Mouse (Mus musculus) right cerebral cortex, postnatal 14 days (tissue): ENCODE measurements around the gene Ncor2.

Experiments
- DNase-seq: peaks from one replicate; pipeline ENCODE4 v3.0.0; 2022

Ncor2 gene

DNA sequence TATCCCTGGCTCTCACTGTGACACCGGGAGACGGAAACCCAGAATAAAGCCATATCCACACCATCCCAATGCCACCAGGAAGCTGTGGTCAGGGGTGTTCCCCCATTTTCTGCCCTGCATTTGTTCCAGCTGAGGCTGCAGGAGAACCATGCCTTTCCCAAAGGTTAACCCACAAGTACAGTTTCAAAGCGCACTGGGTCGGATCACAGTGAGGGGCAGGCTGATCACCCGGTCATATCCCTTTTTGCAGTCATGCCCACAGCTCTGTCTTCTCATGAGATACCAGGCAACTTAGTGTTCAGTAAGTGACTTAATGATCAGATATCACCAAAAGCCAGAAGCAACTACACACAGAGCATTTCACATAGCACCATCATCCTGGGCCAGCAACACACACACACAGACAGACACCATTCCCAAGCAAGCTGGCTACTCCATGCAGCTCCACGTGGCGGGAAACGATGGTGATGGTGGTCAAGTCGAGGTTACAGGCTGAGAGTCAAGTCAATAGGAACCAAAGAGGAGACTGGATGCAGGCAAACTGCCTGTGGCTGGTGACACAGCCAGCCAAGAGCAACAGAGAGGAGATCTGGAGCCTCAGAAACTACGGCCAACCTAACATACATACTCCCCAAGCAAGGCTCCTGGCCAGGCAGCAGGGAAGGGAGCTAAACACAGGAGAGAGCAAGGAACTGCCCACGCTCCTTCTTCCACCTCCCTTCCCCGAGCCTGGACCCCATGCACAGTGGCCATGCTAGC is 35.7 kb downstream of the Ncor2 start:
- DNase-seq = no peak

DNA sequence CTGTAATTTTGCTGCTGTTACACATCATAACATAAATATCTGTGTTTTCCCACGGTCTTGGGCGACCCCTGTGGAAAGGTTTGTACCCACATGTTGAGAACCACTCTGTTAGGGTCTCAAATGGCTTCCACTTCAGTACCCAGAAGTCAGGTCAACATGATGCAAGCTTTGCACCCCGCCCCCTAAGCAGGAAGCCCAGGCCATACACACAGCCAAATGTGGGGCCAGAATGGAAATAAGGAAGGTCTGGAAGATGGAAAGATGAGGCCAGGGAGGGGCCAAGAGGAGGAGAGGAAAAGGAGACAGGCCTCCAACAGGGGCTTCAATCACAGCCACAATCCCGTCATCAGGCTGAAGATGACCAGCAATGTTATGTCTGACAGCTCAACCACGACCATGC is 37.1 kb downstream of the Ncor2 start:
- DNase-seq = no peak

DNA sequence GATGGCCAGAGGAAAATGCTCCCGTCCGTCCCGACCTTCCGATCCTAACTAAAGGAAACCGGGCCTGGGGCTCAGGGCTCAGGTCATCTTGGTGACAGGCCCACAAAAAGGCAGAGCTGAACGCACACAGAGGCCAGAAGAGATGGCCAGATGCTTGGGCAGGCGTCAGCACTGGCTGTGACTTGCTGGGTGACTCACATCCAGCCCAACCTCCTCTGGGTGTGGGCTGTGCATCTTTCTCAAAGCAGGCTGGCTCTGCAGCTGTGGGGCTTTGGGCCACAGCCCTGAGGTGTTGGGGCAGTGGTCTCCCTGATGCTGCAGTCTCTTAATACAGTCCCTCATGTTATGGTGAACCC is 37.5 kb downstream of the Ncor2 start:
- DNase-seq = no peak

DNA sequence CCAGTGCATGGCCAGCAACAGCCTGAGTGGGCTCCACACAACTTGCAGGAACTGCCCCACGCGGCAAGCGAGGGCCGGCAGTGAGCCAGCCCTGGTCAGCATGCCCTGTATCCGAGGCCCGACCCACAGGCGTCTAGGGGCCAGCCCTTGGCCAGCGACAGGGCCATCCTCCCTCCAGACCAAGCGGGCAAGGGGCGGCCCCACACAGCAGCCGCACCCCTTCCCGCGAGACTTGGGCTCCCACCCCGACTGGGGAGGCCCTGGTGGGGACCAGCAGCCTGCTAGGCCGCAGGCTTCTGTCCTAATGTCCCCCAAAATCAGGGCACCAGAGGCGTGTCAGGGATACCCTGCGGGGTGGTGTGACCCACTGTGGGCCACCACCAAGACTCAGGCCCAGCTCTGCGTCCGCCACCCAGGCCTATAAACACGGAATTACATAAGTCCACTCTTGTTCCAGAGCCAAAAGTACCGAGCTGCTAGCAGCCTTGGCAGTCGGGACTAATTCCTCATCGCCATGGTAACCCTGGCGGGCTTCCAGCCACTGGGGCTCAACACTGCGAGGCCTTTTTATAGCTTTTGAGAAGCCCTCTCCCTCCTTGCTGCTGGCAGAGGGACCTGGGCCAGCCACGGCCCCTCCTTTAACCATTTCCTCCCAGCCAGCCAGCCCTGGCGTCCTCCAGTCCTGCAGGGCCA is 38.0 kb downstream of the Ncor2 start:
- peak; percentile 100 for DNase-seq

DNA sequence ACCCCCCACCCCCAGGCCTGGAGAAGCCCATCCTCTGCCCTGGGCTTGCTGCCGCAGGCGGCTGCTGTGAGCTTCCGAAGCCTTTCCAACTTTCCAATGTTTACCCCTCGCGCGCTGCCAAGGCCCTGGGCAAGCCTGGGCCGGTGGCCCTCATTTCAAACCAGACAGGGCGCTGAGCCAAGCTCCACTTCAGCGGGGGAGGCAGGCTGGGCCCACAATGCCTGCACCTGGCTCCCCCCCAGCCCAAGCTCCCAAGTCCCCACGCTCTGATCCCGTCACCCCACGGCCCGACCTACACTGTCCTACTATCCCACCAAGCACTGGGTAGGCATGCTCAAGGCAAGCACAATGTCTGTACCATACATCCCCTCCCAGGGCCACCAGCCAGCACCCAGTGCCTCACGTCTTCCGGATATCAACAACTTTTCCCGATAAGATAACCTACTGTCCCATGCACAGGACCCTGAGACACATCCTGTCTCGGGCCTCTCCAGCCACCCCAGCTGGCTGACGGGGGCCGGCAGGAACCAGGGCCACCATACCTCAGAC is 38.8 kb downstream of the Ncor2 start:
- peak; percentile 75 for DNase-seq

DNA sequence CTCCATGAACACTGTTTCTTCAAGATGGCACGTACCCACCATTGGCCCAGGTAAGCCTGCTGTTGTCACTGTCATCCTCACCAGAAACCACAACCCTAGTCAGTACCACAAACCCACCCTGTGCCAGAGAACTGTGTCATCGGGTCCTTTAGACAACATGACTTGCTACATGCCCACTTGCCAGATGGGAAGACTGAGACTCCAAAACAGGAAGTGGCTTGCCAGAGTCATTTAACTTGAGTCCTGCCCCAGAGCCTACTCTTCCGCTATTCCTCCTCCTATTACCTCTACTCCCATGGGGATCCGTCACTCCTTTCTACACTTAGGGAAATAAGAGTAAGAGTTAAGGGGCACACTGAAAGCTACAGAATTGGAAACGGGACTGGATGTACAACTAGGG is 39.4 kb downstream of the Ncor2 start:
- no peak for DNase-seq

DNA sequence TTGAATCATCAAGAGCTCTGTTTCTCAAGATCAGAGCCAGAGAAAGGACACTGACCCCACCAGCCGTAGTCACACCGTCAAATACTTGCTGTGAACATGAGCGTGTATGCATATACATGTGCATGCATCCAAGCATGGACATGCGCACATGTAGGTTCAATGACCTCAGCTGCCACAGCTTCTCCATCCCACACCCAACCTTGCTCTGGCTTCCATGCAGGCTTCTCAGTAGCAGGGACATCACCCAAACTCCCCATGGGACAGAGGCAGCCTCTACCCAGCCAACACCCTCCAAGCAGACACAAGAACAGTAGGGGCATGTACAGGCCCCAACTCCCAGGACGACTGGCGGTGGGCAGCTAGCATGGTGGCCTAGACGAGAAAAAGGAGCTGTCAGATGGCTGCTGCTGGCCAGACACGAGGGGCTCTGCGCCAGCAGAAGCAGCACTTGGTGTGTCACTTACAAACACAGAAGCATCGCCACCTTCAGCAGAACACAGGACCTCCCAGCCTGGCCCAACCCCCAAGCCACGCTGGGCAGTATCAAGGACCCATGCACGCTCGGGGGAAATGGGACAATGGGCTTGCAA is 40.1 kb downstream of the Ncor2 start:
- DNase-seq = no peak

DNA sequence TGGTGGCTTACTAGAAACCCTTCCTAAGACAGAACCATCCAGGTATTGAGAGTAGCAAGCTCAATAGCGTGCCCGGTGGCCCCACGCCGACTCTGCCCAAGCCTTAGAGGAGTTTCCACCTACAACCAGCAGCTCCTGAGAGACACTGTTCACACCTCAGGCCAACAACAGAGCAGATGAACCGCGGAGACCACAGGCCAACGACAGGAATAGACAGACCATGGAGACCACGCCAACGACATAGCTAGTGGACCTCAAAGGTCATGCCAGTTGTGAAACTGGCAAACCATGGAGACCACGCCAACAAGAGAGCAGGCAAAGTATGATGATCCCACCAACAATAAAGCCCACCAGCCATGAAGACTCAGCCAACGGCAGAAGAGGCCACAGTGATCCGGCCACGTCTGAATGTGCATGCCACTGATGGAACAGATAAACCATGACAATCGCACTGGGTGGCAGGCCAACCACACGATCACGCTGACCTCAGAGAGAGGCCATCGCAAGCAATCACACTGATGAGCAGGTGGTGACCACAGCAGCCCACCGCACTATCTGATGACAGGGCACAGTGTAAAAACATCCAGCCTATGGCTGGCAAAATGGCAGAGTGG is 41.2 kb downstream of the Ncor2 start:
- no peak for DNase-seq

DNA sequence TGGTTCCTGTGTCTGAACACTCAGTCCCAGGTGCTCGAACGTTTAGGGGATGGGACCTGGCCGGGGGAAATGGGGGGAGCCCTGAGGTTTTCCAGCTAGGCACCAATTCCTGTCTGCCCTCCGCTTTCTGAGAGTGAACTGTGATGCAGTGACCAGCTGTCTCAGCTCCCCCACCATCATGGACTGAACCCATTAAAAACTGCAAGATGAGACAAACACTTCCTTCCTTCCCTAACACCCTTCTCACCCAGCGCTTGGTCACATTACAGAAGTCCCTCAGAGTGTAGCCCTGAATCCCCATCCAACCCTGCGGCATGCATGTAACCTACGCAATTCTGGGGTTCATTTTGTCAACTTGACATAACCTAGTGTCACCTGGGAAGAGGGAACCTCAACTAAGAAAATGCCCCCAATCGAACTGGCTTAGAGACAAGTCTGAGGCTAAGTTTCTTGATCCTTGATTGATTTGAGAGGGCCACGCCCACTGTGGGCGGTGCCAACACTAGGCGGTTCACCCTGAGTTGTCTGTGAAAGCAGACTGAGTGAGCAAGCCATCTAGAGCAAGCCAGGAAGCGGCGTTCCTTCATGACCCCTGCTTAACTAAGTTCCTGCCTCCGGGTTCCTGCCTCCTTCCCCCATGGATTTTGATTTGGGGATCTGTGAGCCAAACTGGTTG is 41.9 kb downstream of the Ncor2 start:
- no peak for DNase-seq

DNA sequence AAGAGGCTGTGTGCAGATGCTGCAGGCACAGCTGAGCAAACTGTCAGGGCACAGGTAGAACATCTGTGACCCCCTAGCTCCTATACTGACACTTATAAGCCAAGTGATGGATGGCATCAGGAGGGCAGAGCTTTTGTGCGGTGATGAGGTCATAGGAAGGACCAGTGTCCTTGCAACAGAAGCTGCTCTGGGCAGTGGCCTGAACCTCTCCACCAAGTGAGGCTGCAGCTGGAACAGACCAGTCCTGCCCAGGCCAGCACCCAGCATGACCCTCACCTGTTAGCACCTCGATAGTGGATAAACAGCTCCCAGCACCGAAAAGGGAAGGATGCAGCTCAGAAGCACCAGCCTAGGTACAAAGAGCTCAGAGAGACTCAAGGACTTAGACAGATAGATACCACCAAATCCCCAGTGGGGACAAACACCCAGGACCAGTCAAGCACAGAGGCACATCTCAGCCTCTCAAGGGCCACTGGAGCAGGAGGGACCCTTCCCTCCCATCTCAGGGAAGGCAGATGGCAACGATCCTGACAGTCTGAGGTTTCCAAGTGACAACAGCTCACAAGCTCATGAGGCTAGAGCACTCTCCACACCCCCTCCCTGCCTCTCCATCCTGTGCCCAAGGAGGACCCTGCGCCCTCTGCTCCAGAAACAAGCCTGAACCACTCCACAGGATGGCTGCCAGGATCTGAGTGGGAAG is 42.6 kb downstream of the Ncor2 start:
- no peak for DNase-seq

DNA sequence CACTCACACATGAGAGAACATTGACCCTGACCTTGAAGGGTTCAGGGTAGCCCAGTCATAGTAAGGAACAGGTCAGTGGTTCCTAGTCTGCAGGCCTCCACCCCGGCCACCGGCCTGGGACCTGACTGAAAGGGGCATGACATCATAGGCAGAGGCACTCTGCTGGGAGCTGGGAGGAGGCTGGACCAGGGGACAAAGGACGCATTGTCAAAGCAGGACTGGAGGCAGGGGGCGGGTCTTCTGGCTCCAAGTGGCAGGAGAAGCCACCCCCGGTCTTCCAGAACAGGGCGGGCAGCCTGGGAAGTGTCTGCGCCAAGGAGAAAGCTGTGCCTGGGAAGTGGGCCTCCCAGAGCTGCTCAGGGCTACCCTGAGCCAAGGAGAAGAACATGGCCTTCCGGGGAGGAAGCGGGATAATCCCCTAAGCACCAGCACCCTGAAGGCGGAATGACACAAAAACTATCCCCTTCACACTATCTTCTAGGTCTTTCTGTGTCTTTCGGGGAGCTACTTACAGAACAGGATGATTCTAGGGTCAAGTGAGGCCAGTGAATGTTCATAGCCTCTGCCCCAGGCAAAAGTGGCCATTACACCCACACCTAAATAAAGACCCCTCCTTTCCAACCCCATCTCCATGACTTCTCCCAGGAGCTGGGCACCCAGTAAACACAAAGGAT is 44.1 kb downstream of the Ncor2 start:
- DNase-seq = peak; percentile 63

DNA sequence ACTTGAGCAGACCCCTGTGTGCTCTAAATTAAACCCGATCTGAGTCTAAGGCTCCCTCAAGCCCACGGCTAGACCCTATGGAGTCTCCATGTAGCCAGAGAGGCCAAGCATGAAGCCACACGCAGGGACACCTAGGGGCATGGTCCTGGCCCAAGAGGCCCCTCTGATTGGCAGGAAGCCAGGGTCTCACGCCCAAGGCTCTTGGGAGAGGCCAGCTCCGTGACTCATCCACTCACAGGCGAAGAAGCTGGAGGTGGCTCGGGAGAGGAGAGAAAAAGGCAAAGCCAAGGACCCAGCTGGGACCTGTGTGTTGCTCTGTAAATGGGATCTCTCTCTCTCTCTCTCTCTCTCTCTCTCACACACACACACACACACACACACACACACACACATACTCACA is 44.6 kb downstream of the Ncor2 start:
- no peak for DNase-seq

DNA sequence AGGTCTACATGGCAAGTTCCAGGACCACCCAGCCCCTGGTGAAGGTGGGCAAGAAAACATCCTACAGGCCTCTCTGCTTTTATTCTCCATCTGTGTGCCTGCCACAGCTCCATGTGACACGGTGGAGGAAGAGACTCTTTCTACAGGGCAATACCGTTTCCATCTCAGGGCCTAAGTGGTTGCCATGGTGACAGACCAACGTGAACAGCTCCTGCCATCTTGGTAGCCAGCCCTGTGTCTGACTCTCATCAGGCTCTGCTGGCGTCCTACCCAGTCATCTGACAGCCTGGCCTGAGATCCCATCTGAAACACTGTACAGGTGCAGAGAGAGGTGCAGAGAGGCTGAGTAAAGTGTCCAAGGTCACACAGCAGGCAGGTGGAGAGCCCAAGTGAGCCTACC is 45.4 kb downstream of the Ncor2 start:
- DNase-seq = no peak

DNA sequence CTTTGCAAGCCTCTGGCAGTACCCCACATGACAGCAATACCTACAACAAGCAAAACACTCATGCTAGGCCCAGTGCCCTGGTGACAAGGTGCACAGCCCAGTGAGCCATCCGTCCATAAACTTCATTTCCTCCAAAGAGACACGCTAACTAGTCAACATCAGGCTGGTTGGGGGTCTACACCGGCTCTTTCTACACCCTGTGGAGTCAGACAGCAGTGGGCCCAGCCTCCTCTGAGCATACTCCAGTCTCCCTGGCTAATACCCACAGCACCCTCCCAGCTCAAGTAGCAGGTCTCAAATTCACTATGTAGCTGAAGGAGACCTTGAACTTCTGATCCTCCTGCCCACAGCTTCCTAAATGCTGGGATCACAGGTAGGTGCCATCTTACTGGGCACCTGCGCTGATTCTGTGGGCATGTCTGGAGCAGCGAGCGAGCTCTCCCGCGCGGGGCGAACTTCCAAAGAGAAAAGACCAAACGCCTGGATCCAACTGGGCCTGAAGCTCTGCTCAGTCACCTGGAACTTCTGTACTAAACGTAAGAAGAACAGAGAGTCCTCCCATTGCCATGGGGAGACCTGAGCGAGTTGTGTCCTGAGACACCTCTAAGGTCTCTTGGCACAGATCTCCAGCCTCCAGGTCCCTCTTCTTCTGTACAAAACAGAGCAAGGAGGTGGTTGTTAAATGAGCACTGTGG is 46.3 kb downstream of the Ncor2 start:
- DNase-seq = no peak

DNA sequence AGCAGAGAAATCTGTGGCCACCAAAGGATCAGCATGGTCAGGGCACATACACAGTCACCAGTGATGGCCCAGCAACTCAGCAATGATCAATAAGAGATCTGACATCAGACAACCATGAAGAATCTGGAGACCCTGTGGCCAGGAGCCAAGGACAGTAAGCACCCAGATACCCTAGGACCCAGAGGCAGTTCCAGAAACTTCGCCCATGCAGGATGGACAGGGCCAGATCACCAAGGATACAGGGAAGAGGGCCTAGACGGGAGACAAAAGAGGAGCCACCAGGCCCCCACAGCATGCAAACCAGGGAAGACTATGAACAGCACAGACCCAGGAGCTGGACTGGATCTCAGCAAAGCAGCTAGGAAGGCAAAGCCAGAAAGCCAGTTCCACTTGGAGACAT is 47.0 kb downstream of the Ncor2 start:
- no peak for DNase-seq

DNA sequence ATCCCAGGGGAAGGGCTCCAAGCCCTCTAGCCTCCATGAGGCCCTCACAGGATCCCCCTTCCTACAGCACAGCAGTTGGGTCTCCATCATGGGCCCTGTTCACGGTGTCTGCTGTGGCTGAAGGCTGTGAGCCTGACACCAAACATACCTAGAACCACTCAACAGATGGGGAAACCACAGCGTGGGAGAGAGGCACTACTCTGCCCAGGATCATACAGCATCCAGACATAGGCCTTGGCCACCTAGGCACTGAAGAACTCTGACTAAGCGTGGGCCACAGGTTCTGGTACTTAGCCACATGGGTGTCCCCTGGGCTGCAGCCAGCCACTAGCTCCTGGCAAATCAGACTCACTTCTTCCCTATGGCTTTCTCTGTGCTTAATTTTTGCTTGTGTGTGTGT is 48.6 kb downstream of the Ncor2 start:
- no peak for DNase-seq

DNA sequence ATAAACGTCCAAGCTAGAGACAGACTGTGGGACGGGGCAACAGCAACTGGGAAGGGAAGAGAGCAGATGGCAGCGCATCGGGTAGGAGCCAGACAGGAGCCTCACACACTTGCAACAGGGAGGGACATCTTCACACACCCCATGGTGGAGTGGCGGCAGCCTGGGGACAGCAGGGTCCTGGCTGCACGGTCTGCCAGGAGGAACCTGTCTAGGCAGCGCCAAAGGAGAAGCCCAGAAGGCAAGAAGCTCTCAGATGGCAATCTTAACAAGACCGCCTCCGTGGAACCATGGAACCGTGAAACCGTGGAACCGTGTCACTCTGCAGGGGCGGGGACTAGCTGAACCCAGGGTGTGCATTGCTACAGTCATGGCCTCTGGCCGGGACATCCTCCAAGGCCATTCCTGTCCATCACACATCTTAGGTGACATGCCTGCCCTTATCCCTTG is 50.1 kb downstream of the Ncor2 start:
- no peak for DNase-seq

DNA sequence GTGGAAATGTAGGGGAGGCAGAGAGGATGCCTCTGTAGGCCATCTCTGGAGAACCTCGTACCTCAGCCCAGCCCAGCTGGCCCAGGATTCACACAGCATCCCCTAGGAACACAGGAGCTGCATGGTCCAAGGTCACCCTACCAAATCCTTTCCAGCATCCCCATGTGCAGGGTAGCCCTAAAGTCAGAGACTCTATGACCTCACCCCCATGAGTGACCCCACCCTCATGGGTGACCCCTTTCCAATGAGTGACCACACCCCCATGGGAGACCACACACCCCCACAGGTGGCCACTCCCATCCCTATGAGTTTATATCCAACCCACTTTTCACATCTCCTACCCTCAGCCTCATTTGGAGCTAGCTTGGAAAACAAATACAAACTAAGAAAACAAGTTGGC is 51.1 kb downstream of the Ncor2 start:
- DNase-seq = no peak

DNA sequence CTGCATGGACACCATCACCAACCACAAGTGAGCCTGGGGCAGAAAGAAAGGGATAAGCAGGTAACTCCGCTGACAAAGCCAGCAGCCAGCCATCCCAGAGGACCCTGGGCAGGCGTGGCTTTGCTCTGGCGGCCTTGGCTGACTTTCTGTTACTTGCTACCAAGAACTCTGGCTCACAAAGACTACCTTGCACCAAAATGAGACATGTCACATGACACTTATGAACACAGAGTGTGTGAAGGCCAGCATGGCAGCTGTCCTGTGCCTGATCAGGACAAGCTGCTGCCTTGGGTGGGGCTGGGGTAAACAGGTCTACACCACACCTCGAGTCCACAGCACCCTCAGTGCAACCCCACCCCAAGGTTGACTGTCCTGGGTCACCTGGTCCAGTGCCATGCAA is 51.6 kb downstream of the Ncor2 start:
- no peak for DNase-seq

DNA sequence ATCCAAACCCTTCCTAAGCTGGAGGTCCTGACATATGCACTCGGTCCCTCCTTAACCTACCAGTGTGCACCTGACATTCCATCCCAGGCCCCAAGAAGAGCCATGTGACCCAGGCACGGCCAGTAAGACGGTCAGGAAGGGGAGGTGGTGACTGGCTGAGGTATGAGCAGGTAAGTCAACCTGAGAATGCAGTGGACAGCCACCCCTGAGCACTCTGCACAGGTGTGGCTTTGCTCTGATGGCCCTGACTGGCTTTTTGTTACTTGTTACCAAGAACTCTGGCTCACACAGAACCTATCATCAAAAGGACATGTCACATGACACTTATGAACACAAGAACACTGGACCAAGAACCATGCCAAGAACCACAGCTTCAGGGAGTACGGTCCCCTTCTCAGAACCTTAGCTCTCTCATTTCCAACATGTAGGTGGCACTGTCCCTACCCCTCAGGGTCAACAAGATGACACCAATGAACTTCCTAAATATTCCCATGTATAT is 53.0 kb downstream of the Ncor2 start:
- no peak for DNase-seq

DNA sequence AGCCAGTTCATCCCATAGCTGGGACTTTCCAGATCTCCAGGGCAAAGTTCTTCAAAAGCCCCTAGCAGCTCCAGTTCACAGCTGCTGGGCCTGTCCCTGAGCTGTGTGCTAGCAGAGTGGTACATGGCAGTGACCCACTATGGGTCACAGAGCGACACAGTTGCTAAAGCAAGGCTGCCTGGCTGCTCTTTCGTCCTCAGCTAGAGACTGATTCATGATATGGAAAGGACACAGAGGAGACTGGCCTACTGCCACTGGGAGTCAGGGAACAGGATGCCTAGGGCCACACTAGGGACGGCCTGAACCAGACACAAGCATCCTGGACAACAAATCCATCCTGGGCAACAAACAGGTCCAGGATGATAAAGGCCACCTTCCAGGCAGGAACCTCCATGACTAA is 53.8 kb downstream of the Ncor2 start:
- no peak for DNase-seq
